Mouse (Mus musculus): ENCODE measurements at regions not wholly inside any gene's neighbourhood (a gene's known extent, or its start where the extent isn't known, plus 50 kb on each side); places are given as distances from the start of the nearest gene placed in this dataset.
"Not testable (repeated sequence)": the region's sequence is repeated elsewhere in the genome, so short reads cannot be mapped to it uniquely, and the experiment has no call there.

- not testable (repeated sequence) for DNase-seq (ENCODE audit: low read depth in 1 of 2, low spot score in 2 of 2)
Measured at GRCm38 (mm10) chr14:53621376-53621775, 632.5 kb downstream of the Dad1 start.

- not testable (repeated sequence) for DNase-seq (ENCODE audit: low read depth in 1 of 2, low spot score in 2 of 2)
Measured at GRCm38 (mm10) chr14:53616061-53616460, 637.8 kb downstream of the Dad1 start.

GRCm38 (mm10) chr14:53614341-53614740 lies 639.6 kb downstream of the Dad1 start:
- DNase-seq (ENCODE audit: low read depth in 1 of 2, low spot score in 2 of 2) = no peak

GRCm38 (mm10) chr14:53599299-53599698 lies 654.6 kb downstream of the Dad1 start:
- not testable (repeated sequence) for DNase-seq (ENCODE audit: low read depth in 1 of 2, low spot score in 2 of 2)

GRCm38 (mm10) chr14:53597287-53597686 lies 656.6 kb downstream of the Dad1 start:
- not testable (repeated sequence) for DNase-seq (ENCODE audit: low read depth in 1 of 2, low spot score in 2 of 2)

GRCm38 (mm10) chr14:53590601-53591000 lies 663.3 kb downstream of the Dad1 start:
- DNase-seq (ENCODE audit: low read depth in 1 of 2, low spot score in 2 of 2) = not testable (repeated sequence)

GRCm38 (mm10) chr14:53582528-53582927 lies 671.4 kb downstream of the Dad1 start:
- DNase-seq (ENCODE audit: low read depth in 1 of 2, low spot score in 2 of 2) = not testable (repeated sequence)

GRCm38 (mm10) chr14:53581734-53582133 lies 672.2 kb downstream of the Dad1 start:
- DNase-seq (ENCODE audit: low read depth in 1 of 2, low spot score in 2 of 2) = not testable (repeated sequence)

GRCm38 (mm10) chr14:53576927-53577326 lies 677.0 kb downstream of the Dad1 start:
- DNase-seq (ENCODE audit: low read depth in 1 of 2, low spot score in 2 of 2) = not testable (repeated sequence)

- DNase-seq (ENCODE audit: low read depth in 1 of 2, low spot score in 2 of 2) = not testable (repeated sequence)
Measured at GRCm38 (mm10) chr14:53572701-53573100, 681.2 kb downstream of the Dad1 start.

- no peak for DNase-seq (ENCODE audit: low read depth in 1 of 2, low spot score in 2 of 2)
Measured at GRCm38 (mm10) chr14:53562606-53563005, 691.3 kb downstream of the Dad1 start.

- not testable (repeated sequence) for DNase-seq (ENCODE audit: low read depth in 1 of 2, low spot score in 2 of 2)
Measured at GRCm38 (mm10) chr14:53560146-53560545, 693.8 kb downstream of the Dad1 start.

GRCm38 (mm10) chr14:53559386-53559920 lies 694.5 kb downstream of the Dad1 start:
- not testable (repeated sequence) for DNase-seq (ENCODE audit: low read depth in 1 of 2, low spot score in 2 of 2)

- DNase-seq (ENCODE audit: low read depth in 1 of 2, low spot score in 2 of 2) = no peak
Measured at GRCm38 (mm10) chr14:53553771-53554170, 700.1 kb downstream of the Dad1 start.

GRCm38 (mm10) chr14:53547365-53547764 lies 706.5 kb downstream of the Dad1 start:
- not testable (repeated sequence) for DNase-seq (ENCODE audit: low read depth in 1 of 2, low spot score in 2 of 2)

- no peak for DNase-seq (ENCODE audit: low read depth in 1 of 2, low spot score in 2 of 2)
Measured at GRCm38 (mm10) chr14:53545351-53545750, 708.6 kb downstream of the Dad1 start.

GRCm38 (mm10) chr14:53541640-53542039 lies 712.3 kb downstream of the Dad1 start:
- DNase-seq (ENCODE audit: low read depth in 1 of 2, low spot score in 2 of 2) = not testable (repeated sequence)

- not testable (repeated sequence) for DNase-seq (ENCODE audit: low read depth in 1 of 2, low spot score in 2 of 2)
Measured at GRCm38 (mm10) chr14:53537895-53538294, 716.0 kb downstream of the Dad1 start.

GRCm38 (mm10) chr14:53523430-53523829 lies 730.5 kb downstream of the Dad1 start:
- not testable (repeated sequence) for DNase-seq (ENCODE audit: low read depth in 1 of 2, low spot score in 2 of 2)

- DNase-seq (ENCODE audit: low read depth in 1 of 2, low spot score in 2 of 2) = not testable (repeated sequence)
Measured at GRCm38 (mm10) chr14:53518954-53519353, 735.0 kb downstream of the Dad1 start.

GRCm38 (mm10) chr14:53516623-53517238 lies 737.2 kb downstream of the Dad1 start:
- not testable (repeated sequence) for DNase-seq (ENCODE audit: low read depth in 1 of 2, low spot score in 2 of 2)

GRCm38 (mm10) chr14:53505389-53505788 lies 748.5 kb downstream of the Dad1 start:
- DNase-seq (ENCODE audit: low read depth in 1 of 2, low spot score in 2 of 2) = not testable (repeated sequence)

GRCm38 (mm10) chr14:53488383-53488782 lies 765.5 kb downstream of the Dad1 start:
- DNase-seq (ENCODE audit: low read depth in 1 of 2, low spot score in 2 of 2) = not testable (repeated sequence)
